Mouse (Mus musculus) cerebellum, adult 9-11 months (tissue): ENCODE results near the gene Clec16a.

Experiments used
- DNase-seq: peaks from one replicate; pipeline ENCODE4 v3.0.0; 2022

Clec16a gene

GRCm38 (mm10) chr16:10586546-10586945, 41.4 kb downstream of the Clec16a start:
- no peak for DNase-seq

GRCm38 (mm10) chr16:10599888-10600740, 55.0 kb downstream of the Clec16a start:
- DNase-seq = no peak

- no peak for DNase-seq
These were observed 62.7 kb downstream of the Clec16a start for GRCm38 (mm10) chr16:10607802-10608201.

- DNase-seq = no peak
These were observed 64.8 kb downstream of the Clec16a start for GRCm38 (mm10) chr16:10609921-10610320.

- no peak for DNase-seq
These were observed 65.7 kb downstream of the Clec16a start for GRCm38 (mm10) chr16:10610801-10611200.

- no peak for DNase-seq
These were observed 66.2 kb downstream of the Clec16a start for GRCm38 (mm10) chr16:10611306-10611705.

GRCm38 (mm10) chr16:10613996-10614395, 68.9 kb downstream of the Clec16a start:
- DNase-seq = no peak

GRCm38 (mm10) chr16:10620961-10621614, 75.9 kb downstream of the Clec16a start:
- DNase-seq = no peak

- DNase-seq = no peak
These were observed 76.6 kb downstream of the Clec16a start for GRCm38 (mm10) chr16:10621710-10622109.

GRCm38 (mm10) chr16:10626116-10626515, 81.0 kb downstream of the Clec16a start:
- DNase-seq = peak; percentile 52

- DNase-seq = peak; percentile 76
These were observed 82.1 kb downstream of the Clec16a start for GRCm38 (mm10) chr16:10627136-10627668.

- DNase-seq = no peak
These were observed 83.0 kb downstream of the Clec16a start for GRCm38 (mm10) chr16:10628030-10628555.

- peak; percentile 24 for DNase-seq
These were observed 83.8 kb downstream of the Clec16a start for GRCm38 (mm10) chr16:10628960-10629359.

- no peak for DNase-seq
These were observed 84.2 kb downstream of the Clec16a start for GRCm38 (mm10) chr16:10629361-10629760.

- DNase-seq = no peak
These were observed 89.8 kb downstream of the Clec16a start for GRCm38 (mm10) chr16:10634940-10635339.

- DNase-seq = no peak
These were observed 92.8 kb downstream of the Clec16a start for GRCm38 (mm10) chr16:10637898-10638297.

- no peak for DNase-seq
These were observed 94.2 kb downstream of the Clec16a start for GRCm38 (mm10) chr16:10639111-10639889.

GRCm38 (mm10) chr16:10640041-10640440, 94.9 kb downstream of the Clec16a start:
- peak; percentile 47 for DNase-seq

- no peak for DNase-seq
These were observed 96.0 kb downstream of the Clec16a start for GRCm38 (mm10) chr16:10641146-10641545.

GRCm38 (mm10) chr16:10642857-10643633, 97.9 kb downstream of the Clec16a start:
- DNase-seq = no peak

- DNase-seq = no peak
These were observed 99.1 kb downstream of the Clec16a start for GRCm38 (mm10) chr16:10644238-10644637.

- DNase-seq = no peak
These were observed 99.6 kb downstream of the Clec16a start for GRCm38 (mm10) chr16:10644731-10645130.
